Mouse (Mus musculus) megakaryocyte, adult 5-6 weeks (primary cell): ENCODE measurements around the gene Gna11. TPM values are rescaled to one million over a fixed set of nuclear protein-coding genes. Genes with fewer than 3 reads are reported as not detected.

Experiments
- ATAC-seq: 2 replicates; pipeline ENCODE4 v1.8.0; 2016; ENCODE audit warnings: mild to moderate bottlenecking, inconsistent platforms; ENCODE audit not compliant: poor library complexity, severe bottlenecking
- total RNA-seq, 2 experiments: library from RNA; stranded (forward) in 1 of 2; stranded (reverse) in 1 of 2; fragments of 153-499, 151-499 nt in 1 of 2; fragments of 221-1000, 200-1000 nt in 1 of 2; gene quantifications; 2 replicates each; pipeline versions ENCODE4 v1.2.3 to v1.2.4; 2015 to 2017

The Gna11 gene
- total RNA-seq, 2 experiments from 2014 or later, result 7.1 to 7.8 TPM

GRCm38 (mm10) chr10:81510246-81510810 lies 34.7 kb downstream of the Gna11 start:
- ATAC-seq, result peak; percentile 68

GRCm38 (mm10) chr10:81507691-81508489 lies 37.1 kb downstream of the Gna11 start:
- ATAC-seq, result peak; percentile 57

- ATAC-seq, result no peak
Observed at GRCm38 (mm10) chr10:81507095-81507494, 37.9 kb downstream of the Gna11 start.

- peak; percentile 23 for ATAC-seq
Observed at GRCm38 (mm10) chr10:81505016-81505664, 39.9 kb downstream of the Gna11 start.

- ATAC-seq, result peak; percentile 67
Observed at GRCm38 (mm10) chr10:81502658-81503057, 42.3 kb downstream of the Gna11 start.

- ATAC-seq, result no peak
Observed at GRCm38 (mm10) chr10:81501863-81502262, 43.1 kb downstream of the Gna11 start.

- ATAC-seq, result no peak
Observed at GRCm38 (mm10) chr10:81500032-81500431, 45.0 kb downstream of the Gna11 start, which contains the start of gene S1pr4. TSS of gene S1pr4 (minus strand) at chr10:81500132.

- ATAC-seq, result peak; percentile 32
Observed at GRCm38 (mm10) chr10:81499250-81499901, 45.6 kb downstream of the Gna11 start.

GRCm38 (mm10) chr10:81498316-81499249 lies 46.4 kb downstream of the Gna11 start:
- ATAC-seq, result 0 out of 2 replicates have a peak, but pooled peaks have one; percentile 5

- ATAC-seq, result peak; percentile 23
Observed at GRCm38 (mm10) chr10:81497401-81498270, 47.4 kb downstream of the Gna11 start.

GRCm38 (mm10) chr10:81496969-81497368 lies 48.0 kb downstream of the Gna11 start:
- no peak for ATAC-seq

- peak; percentile 71 for ATAC-seq
Observed at GRCm38 (mm10) chr10:81496264-81496901, 48.6 kb downstream of the Gna11 start, which contains the start of gene Ncln. TSS of gene Ncln (minus strand) at chr10:81496392.

GRCm38 (mm10) chr10:81495616-81496263 lies 49.2 kb downstream of the Gna11 start:
- no peak for ATAC-seq

- no peak for ATAC-seq
Observed at GRCm38 (mm10) chr10:81495151-81495550, 49.8 kb downstream of the Gna11 start.

- peak; percentile 47 for ATAC-seq
Observed at GRCm38 (mm10) chr10:81494260-81495041, 50.5 kb downstream of the Gna11 start.

- no peak for ATAC-seq
Observed at GRCm38 (mm10) chr10:81493601-81494220, 51.3 kb downstream of the Gna11 start.
